ENCODE assay signal across 21 mouse cellular contexts in genomic region chr2:32340836-32341633, GRCm38 (mm10). TPM values are rescaled to one million over a fixed set of nuclear protein-coding genes. Genes with fewer than 3 reads are reported as not detected.
A peak's percentile ranks its signal among the peaks of the same experiment; 100 is the strongest.
DNase-seq lines count a peak whose midpoint lies in the region; ATAC-seq and TF ChIP-seq lines count a peak whose summit lies in the region.
"Had no signal": no experiment of that assay in that cellular context is flagged by ENCODE, and none has a peak within 500 bp of the region (broad histone marks: within the 10 kb centered on the region; RNA-seq: fewer than 3 reads in every experiment).

No protein-coding gene starts in this region.

- H3K27ac ChIP-seq in cerebellum, adult 2 months (ENCODE audit: insufficient read depth, low read length): peak overlapping the region; percentile 92
- H3K27ac ChIP-seq in midbrain, embryonic 11.5 days (ENCODE audit: low read depth, low read length): no peak overlapping the region
- H3K27ac ChIP-seq in midbrain, embryonic 14.5 days (replicated peaks; ENCODE audit: low read depth, low read length): no peak overlapping the region
- H3K27ac ChIP-seq in forebrain, embryonic 16.5 days (ENCODE audit: low read length): no peak overlapping the region
- H3K27ac ChIP-seq: embryonic facial prominence, embryonic 12.5 days; hindbrain, embryonic 14.5 days; kidney, postnatal 0 days; macrophage; midbrain, embryonic 12.5 days had no signal

- TF ChIP-seq CTCF in cerebellum, adult 2 months (IDR thresholded peaks at IDR 0.05; ENCODE audit: borderline replicate concordance, insufficient read depth, low read depth, low read length): no peak

- no peaks in the 10 kb centered on the region for H3K79me2 ChIP-seq in myocyte (ENCODE audit: control insufficient read depth, insufficient read depth)

- TF ChIP-seq POLR2A in cerebellum, adult 2 months (IDR thresholded peaks at IDR 0.05; ENCODE audit: borderline replicate concordance, insufficient read depth, low read length): no peak
- no peak for TF ChIP-seq POLR2A in myocyte (IDR thresholded peaks at IDR 0.05; ENCODE audit: insufficient read length, low read depth)

- H3K36me3 ChIP-seq in midbrain, embryonic 11.5 days (ENCODE audit: control insufficient read depth, insufficient read depth, low read length): no peaks in the 10 kb centered on the region
- H3K36me3 ChIP-seq in midbrain, embryonic 14.5 days (ENCODE audit: control insufficient read depth, insufficient read depth, low read length): peaks cover 34% of the 10 kb centered on the region
- H3K36me3 ChIP-seq in myocyte (ENCODE audit: control insufficient read depth, insufficient read depth): no peaks in the 10 kb centered on the region
- no peaks in the 10 kb centered on the region for H3K36me3 ChIP-seq in forebrain, embryonic 16.5 days (ENCODE audit: control insufficient read depth, insufficient read depth)
- H3K36me3 ChIP-seq: midbrain, embryonic 12.5 days had no signal

- 0 out of 2 replicates have a peak overlapping the region, but pooled peaks have one; percentile 5 for H3K9ac ChIP-seq in midbrain, embryonic 11.5 days (ENCODE audit: low read length)
- H3K9ac ChIP-seq in midbrain, embryonic 14.5 days (replicated peaks; ENCODE audit: low read length): no peak overlapping the region
- no peak overlapping the region for H3K9ac ChIP-seq in forebrain, embryonic 16.5 days (replicated peaks; ENCODE audit: low read depth, low read length)
- H3K9ac ChIP-seq: embryonic facial prominence, embryonic 12.5 days; hindbrain, embryonic 14.5 days; midbrain, embryonic 12.5 days had no signal

- no peak overlapping the region for H3K4me3 ChIP-seq in cerebellum, adult 2 months (replicated peaks; ENCODE audit: insufficient read depth, low read depth, low read length)
- no peak overlapping the region for H3K4me3 ChIP-seq in midbrain, embryonic 11.5 days (ENCODE audit: low read depth, low read length)
- H3K4me3 ChIP-seq in midbrain, embryonic 14.5 days (replicated peaks; ENCODE audit: low read depth, low read length): no peak overlapping the region
- H3K4me3 ChIP-seq in myocyte: no peak overlapping the region
- no peak overlapping the region for H3K4me3 ChIP-seq in forebrain, embryonic 16.5 days (replicated peaks; ENCODE audit: low read length)
- H3K4me3 ChIP-seq: embryonic facial prominence, embryonic 12.5 days; midbrain, embryonic 12.5 days had no signal

- no peaks in the 10 kb centered on the region for H3K9me3 ChIP-seq in midbrain, embryonic 11.5 days (ENCODE audit: control insufficient read depth, low read length)
- H3K9me3 ChIP-seq in midbrain, embryonic 14.5 days (ENCODE audit: control insufficient read depth, low read length): no peaks in the 10 kb centered on the region
- no peaks in the 10 kb centered on the region for H3K9me3 ChIP-seq in forebrain, embryonic 16.5 days (ENCODE audit: control insufficient read depth, low read length)
- H3K9me3 ChIP-seq: embryonic facial prominence, embryonic 12.5 days; midbrain, embryonic 12.5 days had no signal

- no peak overlapping the region for H3K4me2 ChIP-seq in midbrain, embryonic 11.5 days
- H3K4me2 ChIP-seq in midbrain, embryonic 14.5 days (ENCODE audit: low read length): no peak overlapping the region
- H3K4me2 ChIP-seq in myocyte (ENCODE audit: low read depth): peak overlapping the region; percentile 13
- no peak overlapping the region for H3K4me2 ChIP-seq in forebrain, embryonic 16.5 days (ENCODE audit: low read length)
- H3K4me2 ChIP-seq: embryonic facial prominence, embryonic 12.5 days; heart, embryonic 11.5 days; hindbrain, embryonic 14.5 days; midbrain, embryonic 12.5 days had no signal

- no peak overlapping the region for H3ac ChIP-seq in myocyte (ENCODE audit: control insufficient read depth, insufficient read length)

- no peak for ATAC-seq in midbrain, embryonic 11.5 days (ENCODE audit: low FRiP score)
- ATAC-seq in midbrain, embryonic 14.5 days (ENCODE audit: low FRiP score, low TSS enrichment): no peak
- ATAC-seq in forebrain, embryonic 16.5 days: no peak
- ATAC-seq: intestine, postnatal 0 days had no signal

- H3K27me3 ChIP-seq in cerebellum, adult 2 months (ENCODE audit: control insufficient read depth, insufficient read depth, low read length): no peaks in the 10 kb centered on the region
- no peaks in the 10 kb centered on the region for H3K27me3 ChIP-seq in midbrain, embryonic 11.5 days (ENCODE audit: control insufficient read depth, insufficient read depth, low read length)
- H3K27me3 ChIP-seq in midbrain, embryonic 14.5 days (ENCODE audit: control insufficient read depth, insufficient read depth, low read length): no peaks in the 10 kb centered on the region
- no peaks in the 10 kb centered on the region for H3K27me3 ChIP-seq in myocyte (ENCODE audit: control insufficient read depth, insufficient read depth, insufficient read length)
- no peaks in the 10 kb centered on the region for H3K27me3 ChIP-seq in forebrain, embryonic 16.5 days (replicated peaks; ENCODE audit: control insufficient read depth, insufficient read depth, low read length)
- H3K27me3 ChIP-seq: embryonic facial prominence, embryonic 12.5 days had no signal

- 35% methylated on average over 13 of the region's 13 CpGs for WGBS in cerebellum, adult 2 months
- 87% methylated on average over 13 of the region's 13 CpGs for WGBS in midbrain, embryonic 11.5 days
- WGBS in midbrain, embryonic 14.5 days: 83% methylated on average over 13 of the region's 13 CpGs
- 79% methylated on average over 13 of the region's 13 CpGs for WGBS in forebrain, embryonic 16.5 days

- peak; percentile 59 to 65 for DNase-seq in cerebellum, adult 2 months
- no peak for DNase-seq in cerebellum, adult 11 months
- peak; percentile 59 for DNase-seq in layer of hippocampus, adult 11-12 months (ENCODE audit: low spot score)
- no peak for DNase-seq in layer of hippocampus, adult 9-10 months (ENCODE audit: low spot score)
- no peak for DNase-seq in midbrain, embryonic 11.5 days (ENCODE audit: low spot score, missing footprints)
- DNase-seq in midbrain, embryonic 14.5 days: no peak
- DNase-seq: adrenal gland, adult 8-10 months; heart, postnatal 14 days; liver; lung, adult 18-20 months; retina, postnatal 1 day; thymus, postnatal 14 days had no signal

- peaks cover 59% of the 10 kb centered on the region for H3K4me1 ChIP-seq in cerebellum, adult 2 months (ENCODE audit: control insufficient read depth, insufficient read depth, low read length)
- no peaks in the 10 kb centered on the region for H3K4me1 ChIP-seq in midbrain, embryonic 11.5 days (ENCODE audit: control insufficient read depth, insufficient read depth, low read length)
- no peaks in the 10 kb centered on the region for H3K4me1 ChIP-seq in midbrain, embryonic 14.5 days (ENCODE audit: control insufficient read depth, insufficient read depth, low read length)
- H3K4me1 ChIP-seq in forebrain, embryonic 16.5 days (replicated peaks; ENCODE audit: control insufficient read depth, insufficient read depth, low read length): peaks cover 8% of the 10 kb centered on the region
- H3K4me1 ChIP-seq: embryonic facial prominence, embryonic 12.5 days had no signal

TF ChIP-seq in myocyte, 11 proteins besides CTCF, POLR2A, EP300 and RAD21:
- no peak for TF ChIP-seq SRF (IDR thresholded peaks at IDR 0.05; ENCODE audit: control insufficient read depth, insufficient read length, low read depth)
- no peak for TF ChIP-seq MAX (IDR thresholded peaks at IDR 0.05; ENCODE audit: low read depth)
- no peak for TF ChIP-seq MYOD1 (IDR thresholded peaks at IDR 0.05; ENCODE audit: control insufficient read depth in 1 of 3, insufficient read length in 2 of 3, low read depth in 2 of 3)
- TF ChIP-seq USF1 (IDR thresholded peaks at IDR 0.05; ENCODE audit: low read depth): no peak
- TF ChIP-seq MYOG (IDR thresholded peaks at IDR 0.05; ENCODE audit: control insufficient read depth in 1 of 3, insufficient read depth in 1 of 3, insufficient read length in 2 of 3, low read depth in 2 of 3): no peak

RNA-seq across cellular contexts. Expression of gene Ciz1, which starts 11.1 kb away (rescaled TPM):
- polyA plus RNA-seq in cerebellum, adult 2 months (2012; rRNA removed): 159 and 176 TPM in 2 replicates
- 43.1 and 46.9 TPM in 2 replicates for polyA plus RNA-seq in midbrain, embryonic 11.5 days (2014; fragmentation: Nextera tagmentation; extraction: Ambion mirVana)
- polyA plus RNA-seq in midbrain, embryonic 14.5 days (2014; fragmentation: Nextera tagmentation; extraction: Ambion mirVana): 46.4 and 54.1 TPM in 2 replicates
- 54.2 TPM for polyA plus RNA-seq in myocyte (2012; fragmentation: generic; extraction: Trizol)
- 64.3 and 64.6 TPM in 2 replicates for polyA plus RNA-seq in forebrain, embryonic 16.5 days (2015; fragmentation: Nextera tagmentation; extraction: Ambion mirVana)

RNA-seq across cellular contexts. Expression of gene Dnm1, which starts 12.1 kb away (rescaled TPM):
- polyA plus RNA-seq in cerebellum, adult 2 months (2012; rRNA removed): 1,410 and 1,576 TPM in 2 replicates
- 12.9 and 13.8 TPM in 2 replicates for polyA plus RNA-seq in midbrain, embryonic 11.5 days (2014; fragmentation: Nextera tagmentation; extraction: Ambion mirVana)
- polyA plus RNA-seq in midbrain, embryonic 14.5 days (2014; fragmentation: Nextera tagmentation; extraction: Ambion mirVana): 90.6 and 103 TPM in 2 replicates
- polyA plus RNA-seq in myocyte (2012; fragmentation: generic; extraction: Trizol): 44.0 TPM
- polyA plus RNA-seq in forebrain, embryonic 16.5 days (2015; fragmentation: Nextera tagmentation; extraction: Ambion mirVana): 26.9 and 38.4 TPM in 2 replicates

RNA-seq across cellular contexts. Expression of gene 1110008P14Rik, which starts 40.7 kb away (rescaled TPM):
- 284 and 338 TPM in 2 replicates for polyA plus RNA-seq in cerebellum, adult 2 months (2012; rRNA removed)
- 46.4 and 49.4 TPM in 2 replicates for polyA plus RNA-seq in midbrain, embryonic 11.5 days (2014; fragmentation: Nextera tagmentation; extraction: Ambion mirVana)
- polyA plus RNA-seq in midbrain, embryonic 14.5 days (2014; fragmentation: Nextera tagmentation; extraction: Ambion mirVana): 107 and 153 TPM in 2 replicates
- polyA plus RNA-seq in myocyte (2012; fragmentation: generic; extraction: Trizol): 153 TPM
- 67.8 and 77.7 TPM in 2 replicates for polyA plus RNA-seq in forebrain, embryonic 16.5 days (2015; fragmentation: Nextera tagmentation; extraction: Ambion mirVana)

RNA-seq across cellular contexts. Expression of gene Lcn2, which starts 47.0 kb away (rescaled TPM):
- 0.48 and 1.0 TPM in 2 replicates for polyA plus RNA-seq in cerebellum, adult 2 months (2012; rRNA removed)
- 0.30 TPM in 1 of 2 replicates, not detected in the other for polyA plus RNA-seq in midbrain, embryonic 11.5 days (2014; fragmentation: Nextera tagmentation; extraction: Ambion mirVana)
- polyA plus RNA-seq in midbrain, embryonic 14.5 days (2014; fragmentation: Nextera tagmentation; extraction: Ambion mirVana): not detected in 2 replicates
- 0.02 TPM for polyA plus RNA-seq in myocyte (2012; fragmentation: generic; extraction: Trizol)
- polyA plus RNA-seq in forebrain, embryonic 16.5 days (2015; fragmentation: Nextera tagmentation; extraction: Ambion mirVana): not detected in 2 replicates

RNA-seq across cellular contexts. Expression of gene Swi5, which starts 53.2 kb away (rescaled TPM):
- 242 and 270 TPM in 2 replicates for polyA plus RNA-seq in cerebellum, adult 2 months (2012; rRNA removed)
- 382 and 417 TPM in 2 replicates for polyA plus RNA-seq in midbrain, embryonic 11.5 days (2014; fragmentation: Nextera tagmentation; extraction: Ambion mirVana)
- polyA plus RNA-seq in midbrain, embryonic 14.5 days (2014; fragmentation: Nextera tagmentation; extraction: Ambion mirVana): 169 and 339 TPM in 2 replicates
- 253 TPM for polyA plus RNA-seq in myocyte (2012; fragmentation: generic; extraction: Trizol)
- 362 and 368 TPM in 2 replicates for polyA plus RNA-seq in forebrain, embryonic 16.5 days (2015; fragmentation: Nextera tagmentation; extraction: Ambion mirVana)

Comparison
In these comparisons a context has a peak if more than half of its experiments do, and no peak if none do; other contexts are left out.
1. DNase-seq: peak in cerebellum, adult 2 months (2 of 2) and layer of hippocampus, adult 11-12 months (single experiment); none in cerebellum, adult 11 months (single experiment), layer of hippocampus, adult 9-10 months (single experiment), midbrain, embryonic 11.5 days (single experiment) and midbrain, embryonic 14.5 days (single experiment).
2. RNA of gene Dnm1, which starts 12.1 kb away (polyA plus RNA-seq): 1,410 to 1,576 TPM in cerebellum, adult 2 months; 90.6 to 103 TPM in midbrain, embryonic 14.5 days, 44.0 TPM in myocyte (single experiment), 26.9 to 38.4 TPM in forebrain, embryonic 16.5 days and 12.9 to 13.8 TPM in midbrain, embryonic 11.5 days; every median in the first group is over 10 times any median in the second.